Mouse (Mus musculus): ENCODE measurements around the gene Bcl6.

DNA sequence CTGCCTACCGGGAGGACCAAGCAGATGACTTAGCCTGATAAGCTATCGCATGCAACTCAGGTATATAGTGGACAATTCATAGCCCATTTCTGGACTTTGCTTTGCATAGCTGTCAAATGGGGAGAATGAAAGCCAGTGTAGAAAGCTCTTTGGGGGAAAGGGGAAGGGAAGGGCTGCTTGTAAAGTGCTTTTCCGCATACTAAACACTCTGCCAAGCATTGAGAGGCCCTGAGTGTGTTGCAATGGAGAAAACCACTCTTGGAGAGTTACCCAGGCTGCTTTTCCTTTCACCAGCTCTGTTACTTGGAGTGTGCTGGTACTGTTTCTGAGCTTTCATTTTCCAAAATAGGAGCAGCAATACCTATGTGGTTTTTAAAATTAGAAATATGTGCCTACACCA lies 10.9 kb downstream of the Bcl6 start:
- no peak for TF ChIP-seq CTCF (IDR thresholded peaks at IDR 0.05; ENCODE audit: low read depth, low read length)
- no peak for TF ChIP-seq POLR2A (IDR thresholded peaks at IDR 0.05; ENCODE audit: borderline replicate concordance, low read depth, low read length)

Measured in bone marrow macrophage, adult 2 months (primary cell).